Mouse (Mus musculus) adrenal gland, postnatal 25 days (tissue): ENCODE measurements at regions not wholly inside any gene's neighbourhood (a gene's known extent, or its start where the extent isn't known, plus 50 kb on each side); places are given as distances from the start of the nearest gene placed in this dataset.

Experiments used
- DNase-seq: peaks from one replicate; pipeline ENCODE4 v3.0.0; 2021; ENCODE audit warnings: mixed read lengths

- no peak for DNase-seq
These were observed 55.3 kb downstream of the Tril start for GRCm38 (mm10) chr6:53765302-53765701.

- DNase-seq = no peak
These were observed 58.0 kb downstream of the Tril start for GRCm38 (mm10) chr6:53762586-53762985.

GRCm38 (mm10) chr6:53760651-53761058 lies 60.0 kb downstream of the Tril start:
- peak; percentile 46 for DNase-seq

- DNase-seq = peak; percentile 9
These were observed 60.8 kb downstream of the Tril start for GRCm38 (mm10) chr6:53759686-53760306.

GRCm38 (mm10) chr6:53754366-53754765 lies 66.3 kb downstream of the Tril start:
- no peak for DNase-seq

GRCm38 (mm10) chr6:53750539-53750938 lies 70.1 kb downstream of the Tril start:
- DNase-seq = no peak
